Mouse (Mus musculus) subcutaneous adipose tissue, adult 2 months (tissue): ENCODE results near the gene Podxl. TPM values are rescaled to one million over a fixed set of nuclear protein-coding genes. Genes with fewer than 3 reads are reported as not detected.

Source experiments
- polyA plus RNA-seq: library from polyadenylated mRNA; depleted of rRNA; stranded (reverse); fragments of >200 nt; gene quantifications from 2 replicates; pipeline ENCODE4 v1.2.3, GENCODE M21; 2012; ENCODE audit warnings: low replicate concordance; rRNA removed

Podxl gene
- polyA plus RNA-seq = 47.2 and 61.9 TPM in 2 replicates

DNA sequence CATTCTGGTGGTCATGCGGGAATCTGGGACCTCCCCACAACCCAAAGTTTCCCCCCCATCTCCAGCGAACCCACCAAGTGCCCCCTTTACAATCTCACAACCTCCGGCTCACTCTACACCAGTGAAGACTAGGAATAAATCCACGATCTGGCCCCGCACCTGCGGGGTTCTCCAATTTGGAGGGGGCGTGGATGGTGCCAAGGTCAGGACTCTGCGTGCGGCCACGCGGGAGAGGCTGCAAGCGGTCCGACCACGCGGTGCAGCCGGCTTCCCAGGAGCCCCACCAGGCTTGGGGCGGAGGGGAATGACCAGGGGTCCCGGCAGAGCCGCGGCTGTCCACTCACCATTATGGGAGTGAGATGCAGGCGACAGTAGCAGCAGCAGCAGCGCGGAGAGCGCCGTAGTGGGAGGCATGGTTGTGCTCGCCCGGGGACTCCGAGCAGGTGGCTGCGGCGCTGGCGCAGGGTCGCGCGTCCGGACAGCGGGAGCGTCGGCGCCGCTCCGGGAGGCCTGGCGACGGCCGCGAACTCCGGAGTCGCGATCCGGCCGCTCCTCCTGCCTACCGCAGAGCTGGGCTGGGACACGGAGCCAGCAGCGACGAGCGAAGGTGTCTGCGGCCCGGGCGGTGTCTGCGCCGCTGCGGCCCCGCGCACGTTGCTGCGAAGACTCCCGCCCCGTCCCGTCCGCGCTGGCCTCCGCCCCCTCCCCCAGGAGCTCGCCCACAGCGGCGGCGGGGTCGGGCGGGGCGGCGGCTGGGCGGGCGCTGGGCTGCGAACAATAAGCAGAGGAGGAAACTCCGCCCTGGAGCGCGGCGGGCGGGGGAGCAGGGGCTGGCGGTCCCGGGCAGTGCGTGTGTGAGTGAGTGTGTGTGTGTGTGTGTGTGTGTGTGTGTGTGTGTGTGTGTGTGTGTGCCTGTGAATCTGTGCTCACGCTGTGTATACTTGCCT lies at the start of gene Podxl:
TSS of gene Podxl (minus strand) at position 747 of the 947 bp plus-strand sequence.

Other genes starting within 250 kb of the Podxl start
- gene Mkln1, start 165.2 kb downstream of the Podxl start, polyA plus RNA-seq = 38.6 and 42.7 TPM in 2 replicates